Mouse (Mus musculus) testis, adult 2 months (tissue): Measurements from ENCODE around the gene Maml1.

Experiments used
- CTCF ChIP-seq: fragments of 200-500 bp; IDR thresholded peaks from 2 replicates; pipeline ENCODE4 v1.5.1; 2012; ENCODE audit warnings: low read depth, mild to moderate bottlenecking, inconsistent platforms, low read length, moderate library complexity; ENCODE audit not compliant: control insufficient read depth, insufficient read depth, insufficient replicate concordance
- POLR2A ChIP-seq: fragments of 200-500 bp; IDR thresholded peaks from 2 replicates; pipeline ENCODE4 v1.6.1; 2012; ENCODE audit warnings: low read depth, mild to moderate bottlenecking, inconsistent platforms, low read length, moderate library complexity; ENCODE audit not compliant: control insufficient read depth

DNA sequence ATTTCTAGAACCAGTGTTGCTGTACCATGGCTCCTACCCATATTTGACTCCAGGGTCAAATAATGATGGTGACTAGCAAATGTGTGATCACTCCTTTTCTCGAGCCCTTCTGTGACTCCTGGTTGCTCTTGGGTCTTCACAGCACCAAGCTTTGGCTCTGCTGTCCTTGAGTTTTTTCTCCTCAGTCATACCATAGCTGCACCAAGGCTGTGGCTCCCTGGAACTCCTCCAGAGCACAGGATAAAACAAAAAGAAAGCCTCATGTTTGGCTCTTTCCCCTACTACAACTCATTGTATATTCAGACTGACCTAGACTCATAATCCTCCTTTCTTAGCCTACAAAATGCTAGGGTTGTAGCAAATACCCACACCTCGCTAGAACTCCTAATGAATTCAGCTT is 19.3 kb downstream of the Maml1 start:
- TF ChIP-seq POLR2A (no peak), CTCF (no peak)
